Mouse (Mus musculus) liver, adult 2 months (tissue): Measurements from ENCODE around the gene Zdhhc5.

Experiments used
- CTCF ChIP-seq: fragments of 200-500 bp; IDR thresholded peaks from 2 replicates; pipeline ENCODE4 v1.5.1; 2011; ENCODE audit warnings: low read depth, low read length, control low read depth
- POLR2A ChIP-seq: fragments of 200-500 bp; IDR thresholded peaks from 2 replicates; pipeline ENCODE4 v1.6.1; 2011; ENCODE audit warnings: low read length, control low read depth; ENCODE audit not compliant: insufficient read depth; ENCODE audit errors: extremely low read depth

DNA sequence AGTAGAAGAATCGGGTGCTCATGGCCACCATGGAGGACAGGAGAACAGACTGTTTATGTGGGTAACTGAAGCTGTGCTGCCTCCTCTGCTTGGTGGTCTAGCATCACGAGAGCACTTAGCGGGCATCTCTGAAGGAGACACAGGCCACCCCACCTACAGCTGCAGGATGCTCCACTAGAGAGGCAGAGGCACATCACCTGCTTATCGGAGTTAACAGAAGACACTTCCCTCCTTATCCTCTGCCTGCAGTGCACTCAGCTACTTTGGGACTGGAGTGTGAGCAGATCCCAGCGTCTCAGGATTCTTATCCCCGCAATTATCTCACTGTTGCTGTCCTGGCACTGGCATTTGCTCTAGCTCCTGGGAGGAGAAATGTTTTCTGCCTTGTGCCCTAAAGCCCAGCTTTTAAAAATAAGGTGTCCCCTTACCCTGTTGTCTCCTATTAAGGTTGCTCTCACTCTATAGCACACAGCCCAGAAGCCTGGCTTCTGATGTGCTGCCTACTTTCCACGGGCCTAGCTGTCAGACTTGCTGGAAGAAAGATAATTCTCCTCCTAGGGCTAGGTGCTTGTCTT is 20.5 kb upstream of the Zdhhc5 start:
- no peak for TF ChIP-seq POLR2A
- TF ChIP-seq CTCF, result no peak
